Mouse (Mus musculus): ENCODE measurements around the gene Lrrfip1. TPM values are rescaled to one million over a fixed set of nuclear protein-coding genes. Genes with fewer than 3 reads are reported as not detected.

Gene Lrrfip1
- polyA plus RNA-seq, 1 experiment from 2014 or later = 33.9 TPM

DNA sequence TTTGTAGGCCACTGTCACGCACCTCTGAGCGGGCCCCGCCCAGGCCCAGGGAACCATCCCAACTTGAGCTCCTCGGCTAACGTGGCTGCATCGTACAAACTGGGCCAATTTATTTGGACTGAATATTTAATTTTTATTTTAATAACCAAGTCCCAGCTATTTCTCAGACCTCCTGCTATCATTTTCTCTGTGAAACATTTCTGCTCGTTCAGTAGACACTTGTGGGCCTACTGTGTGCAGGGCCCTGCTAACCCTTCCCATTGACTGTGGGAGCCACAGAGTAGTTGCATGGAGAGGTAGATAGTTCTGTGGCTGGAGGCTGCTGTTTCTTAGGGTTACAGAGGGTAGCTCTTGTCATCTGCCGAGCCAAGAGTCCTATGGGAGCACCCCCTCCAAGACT, 72.0 kb downstream of the Lrrfip1 start:
- Histone ChIP-seq H3K4me3 (no peak overlapping the region), H3K9ac (no peak overlapping the region), H3K27ac (no peak overlapping the region), H3K4me2 (no peak overlapping the region), H3K9me3 (no peaks in the 10 kb centered on the region), H3K36me3 (no peaks in the 10 kb centered on the region), H3K4me1 (peaks cover 28% of the 10 kb centered on the region), H3K27me3 (no peaks in the 10 kb centered on the region)
- WGBS = 92% methylated on average over 8 of the region's 8 CpGs
- no peak for ATAC-seq (ENCODE audit: insufficient number of reproducible peaks, insufficient read depth, low FRiP score, low TSS enrichment, low read depth)

DNA sequence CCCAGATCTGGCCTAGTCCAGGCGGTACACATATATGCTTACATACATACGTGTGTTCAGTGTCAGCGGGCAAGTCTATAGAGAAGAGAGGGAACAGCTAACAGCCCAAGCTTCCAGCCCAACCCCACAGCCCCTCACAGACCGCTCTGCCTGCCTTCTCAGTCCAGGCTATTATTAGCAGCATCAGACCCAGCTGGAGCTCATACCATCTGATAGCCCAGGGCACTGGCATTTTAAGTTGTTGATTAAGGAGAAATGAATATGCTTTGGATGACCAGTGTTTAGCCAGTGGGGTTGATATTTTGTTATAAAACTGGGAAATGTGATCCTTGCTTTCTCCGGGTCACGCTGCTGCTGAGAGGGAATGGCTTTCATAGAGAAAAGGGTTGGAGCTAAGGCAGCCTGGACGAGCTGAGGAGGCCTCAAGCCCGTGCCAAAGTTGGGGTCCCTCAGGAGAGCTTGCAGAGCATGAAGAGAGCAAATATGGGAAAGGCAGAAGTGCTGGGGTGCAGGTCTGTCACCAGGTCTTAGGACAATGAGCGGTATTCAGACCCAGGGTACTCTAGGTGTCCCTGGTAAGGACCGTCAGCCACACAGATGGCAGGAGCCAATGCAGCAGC, 73.2 kb downstream of the Lrrfip1 start:
- H3K4me1 ChIP-seq = peaks cover 35% of the 10 kb centered on the region
- H3K27ac ChIP-seq = peak overlapping the region; percentile 41; the same call in 1 of the 2 replicates
- H3K9ac ChIP-seq = 0 out of 2 replicates have a peak overlapping the region, but pooled peaks have one; percentile 12
- no peak overlapping the region for H3K4me3 ChIP-seq
- no peaks in the 10 kb centered on the region for H3K27me3 ChIP-seq
- no peak for ATAC-seq (ENCODE audit: insufficient number of reproducible peaks, insufficient read depth, low FRiP score, low TSS enrichment, low read depth)
- WGBS = 57% methylated on average over 10 of the region's 10 CpGs
- H3K4me2 ChIP-seq = no peak overlapping the region
- no peaks in the 10 kb centered on the region for H3K9me3 ChIP-seq
- H3K36me3 ChIP-seq = no peaks in the 10 kb centered on the region

DNA sequence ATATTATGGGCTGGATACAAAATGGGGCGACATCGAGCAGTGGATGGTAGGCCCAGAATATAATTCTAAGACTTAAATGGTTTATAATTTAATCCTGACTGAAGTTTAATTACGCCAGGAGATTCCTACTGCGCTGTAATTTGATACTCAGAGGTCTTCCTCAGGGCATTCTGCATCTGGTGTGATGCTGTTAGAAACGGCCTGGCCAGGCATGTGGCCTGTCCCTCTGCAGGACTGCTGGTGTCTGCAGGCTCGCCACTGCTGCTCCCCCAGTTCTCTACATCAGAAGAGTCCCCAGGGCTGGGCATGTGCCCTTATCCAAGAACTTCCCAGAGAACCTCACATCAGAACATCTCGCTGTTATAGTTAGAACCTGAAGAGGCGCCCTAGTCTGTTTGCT, 78.4 kb downstream of the Lrrfip1 start:
- no peaks in the 10 kb centered on the region for H3K27me3 ChIP-seq
- no peak overlapping the region for H3K9ac ChIP-seq
- 31% methylated on average over 8 of the region's 8 CpGs for WGBS
- H3K9me3 ChIP-seq = no peaks in the 10 kb centered on the region
- no peak overlapping the region for H3K4me3 ChIP-seq
- no peaks in the 10 kb centered on the region for H3K36me3 ChIP-seq
- no peak for ATAC-seq (ENCODE audit: insufficient number of reproducible peaks, insufficient read depth, low FRiP score, low TSS enrichment, low read depth)
- H3K4me2 ChIP-seq = no peak overlapping the region
- peaks cover 22% of the 10 kb centered on the region for H3K4me1 ChIP-seq
- H3K27ac ChIP-seq = peak overlapping the region; percentile 34

DNA sequence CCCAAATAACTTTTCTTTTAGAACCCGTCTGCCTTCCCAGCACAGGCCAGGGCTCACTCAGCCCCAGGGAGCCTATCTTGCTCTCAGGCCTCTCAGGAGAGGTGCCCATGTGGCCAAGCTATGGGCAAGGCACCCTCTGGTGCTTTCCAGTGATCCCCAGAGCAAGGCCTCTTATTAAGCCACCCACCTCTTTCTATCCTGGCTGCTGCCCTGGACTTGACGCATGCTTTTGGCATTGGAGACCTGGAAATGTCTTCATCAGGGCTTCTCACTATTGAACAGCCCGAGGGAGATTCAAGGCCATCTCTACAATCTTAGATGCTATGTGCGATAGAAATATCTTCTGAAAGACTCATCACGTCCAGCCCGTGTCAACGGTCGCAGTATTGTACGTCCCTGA, 78.9 kb downstream of the Lrrfip1 start:
- Histone ChIP-seq H3K27me3 (no peaks in the 10 kb centered on the region), H3K27ac (peak overlapping the region; percentile 34)
- 71% methylated on average over 9 of the region's 9 CpGs for WGBS

DNA sequence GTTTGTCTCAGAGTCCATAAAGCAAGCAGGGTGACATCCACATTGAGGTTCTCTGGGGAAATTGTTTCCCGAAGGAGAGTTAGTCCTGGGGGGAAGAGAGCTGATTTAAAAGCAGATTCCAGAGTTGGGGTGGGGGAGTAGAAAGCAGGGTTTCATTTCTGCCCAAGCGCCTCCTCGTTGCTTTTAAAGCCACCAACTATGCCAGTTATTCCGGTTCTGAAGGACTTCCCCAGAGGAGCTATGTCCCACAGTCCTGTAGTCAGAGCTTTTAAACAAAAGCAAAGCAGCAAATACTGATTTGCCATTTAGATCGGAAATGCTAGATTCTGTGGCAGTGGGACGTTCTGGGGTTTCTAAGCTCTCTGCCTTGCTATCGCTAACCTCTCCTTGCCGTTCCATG, 79.4 kb downstream of the Lrrfip1 start:
- Histone ChIP-seq H3K9me3 (no peaks in the 10 kb centered on the region), H3K4me3 (no peak overlapping the region), H3K9ac (no peak overlapping the region), H3K4me1 (peaks cover 21% of the 10 kb centered on the region), H3K27ac (peak overlapping the region; percentile 34), H3K27me3 (no peaks in the 10 kb centered on the region), H3K4me2 (no peak overlapping the region), H3K36me3 (no peaks in the 10 kb centered on the region)
- no peak for ATAC-seq (ENCODE audit: insufficient number of reproducible peaks, insufficient read depth, low FRiP score, low TSS enrichment, low read depth)
- 63% methylated on average over 8 of the region's 8 CpGs for WGBS

More for the DNA sequence above, 78.9 kb downstream of the Lrrfip1 start:
- H3K4me2 ChIP-seq = no peak overlapping the region
- H3K9ac ChIP-seq = no peak overlapping the region
- no peak overlapping the region for H3K4me3 ChIP-seq
- H3K4me1 ChIP-seq = peaks cover 21% of the 10 kb centered on the region
- no peaks in the 10 kb centered on the region for H3K9me3 ChIP-seq
- ATAC-seq (ENCODE audit: insufficient number of reproducible peaks, insufficient read depth, low FRiP score, low TSS enrichment, low read depth) = no peak
- H3K36me3 ChIP-seq = no peaks in the 10 kb centered on the region

DNA sequence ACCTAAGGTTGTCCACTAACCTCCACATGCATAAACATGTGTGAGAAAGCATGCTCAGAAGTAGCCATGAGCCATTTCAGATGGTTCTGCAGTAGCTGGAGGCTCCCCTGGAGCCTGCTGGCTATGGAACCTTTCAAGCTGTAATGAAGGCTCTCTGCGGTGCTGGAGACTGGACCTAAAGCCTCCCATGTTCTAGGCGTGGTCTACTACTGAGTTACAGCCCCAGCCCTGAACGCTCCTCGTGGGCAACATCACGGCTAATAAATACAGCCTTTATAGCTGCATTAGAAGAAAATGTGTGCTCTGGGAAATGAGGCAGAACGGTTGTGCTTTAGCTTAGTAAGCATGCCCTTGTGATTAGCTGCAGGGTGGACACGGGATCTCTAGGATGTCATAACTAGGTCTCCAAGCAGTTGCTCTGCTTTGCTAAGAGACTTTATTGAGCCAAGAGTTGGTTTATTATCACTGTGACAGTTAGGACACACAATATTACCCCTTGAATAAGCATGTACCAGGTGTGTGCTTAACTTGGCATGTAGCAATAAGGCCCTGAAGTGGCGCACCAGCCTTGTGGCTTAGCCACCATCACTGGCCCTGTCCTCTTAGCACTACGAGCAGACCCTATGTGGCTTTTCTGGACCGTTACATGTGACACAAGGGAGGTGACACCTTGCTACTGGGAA, 81.3 kb downstream of the Lrrfip1 start:
- H3K9me3 ChIP-seq = no peaks in the 10 kb centered on the region
- no peak overlapping the region for H3K9ac ChIP-seq
- no peak overlapping the region for H3K4me3 ChIP-seq
- H3K4me1 ChIP-seq = peaks cover 28% of the 10 kb centered on the region
- no peak overlapping the region for H3K4me2 ChIP-seq
- no peak overlapping the region for H3K27ac ChIP-seq
- no peaks in the 10 kb centered on the region for H3K27me3 ChIP-seq
- H3K36me3 ChIP-seq = no peaks in the 10 kb centered on the region
- 87% methylated on average over 10 of the region's 10 CpGs for WGBS
- ATAC-seq (ENCODE audit: insufficient number of reproducible peaks, insufficient read depth, low FRiP score, low TSS enrichment, low read depth) = no peak

DNA sequence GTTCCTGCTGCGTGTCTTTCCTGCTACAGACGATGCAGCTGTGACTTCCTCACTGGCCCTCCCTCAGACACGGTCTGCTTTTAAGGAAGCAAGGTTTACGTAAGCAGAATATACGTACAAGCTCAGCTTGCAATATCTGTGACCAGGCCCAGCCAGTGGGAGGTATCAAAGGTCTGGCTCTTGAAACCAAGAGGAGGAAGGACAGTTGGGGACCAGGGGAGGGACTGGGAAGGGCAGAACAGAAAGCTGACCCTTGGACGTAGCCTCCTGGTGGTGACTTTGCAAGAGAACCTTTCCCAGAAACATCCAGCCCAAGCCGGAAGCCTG, 81.8 kb downstream of the Lrrfip1 start:
- Histone ChIP-seq H3K9me3 (no peaks in the 10 kb centered on the region), H3K4me2 (no peak overlapping the region), H3K27me3 (no peaks in the 10 kb centered on the region), H3K9ac (no peak overlapping the region), H3K4me1 (peaks cover 32% of the 10 kb centered on the region), H3K4me3 (no peak overlapping the region), H3K36me3 (no peaks in the 10 kb centered on the region), H3K27ac (no peak overlapping the region)
- ATAC-seq (ENCODE audit: insufficient number of reproducible peaks, insufficient read depth, low FRiP score, low TSS enrichment, low read depth) = no peak
- 85% methylated on average over 7 of the region's 7 CpGs for WGBS

DNA sequence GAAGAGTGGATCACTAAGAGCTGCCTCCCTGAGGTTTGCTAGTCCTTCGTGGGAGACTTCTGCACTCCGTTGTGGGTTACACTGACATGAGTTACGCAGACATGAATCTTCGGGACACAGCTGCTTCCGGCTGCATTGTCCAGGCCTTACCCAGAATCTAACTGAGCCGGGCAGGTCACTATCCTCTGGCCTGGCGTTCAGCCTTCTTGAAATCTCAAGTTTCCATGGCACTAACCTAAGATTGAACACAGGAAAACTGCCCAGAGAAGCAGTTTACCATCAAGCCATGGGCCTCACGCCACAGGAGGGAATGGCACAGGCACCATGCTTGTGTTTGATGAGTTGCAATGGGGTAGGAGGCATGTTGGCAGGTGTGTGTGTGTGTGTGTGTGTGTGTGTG, 85.8 kb downstream of the Lrrfip1 start:
- no peak overlapping the region for H3K4me2 ChIP-seq
- 93% methylated on average over 8 of the region's 8 CpGs for WGBS
- H3K4me1 ChIP-seq = peaks cover 34% of the 10 kb centered on the region
- no peak for ATAC-seq (ENCODE audit: insufficient number of reproducible peaks, insufficient read depth, low FRiP score, low TSS enrichment, low read depth)
- no peaks in the 10 kb centered on the region for H3K9me3 ChIP-seq
- H3K27me3 ChIP-seq = no peaks in the 10 kb centered on the region
- H3K36me3 ChIP-seq = no peaks in the 10 kb centered on the region
- H3K27ac ChIP-seq = no peak overlapping the region
- no peak overlapping the region for H3K9ac ChIP-seq
- no peak overlapping the region for H3K4me3 ChIP-seq

DNA sequence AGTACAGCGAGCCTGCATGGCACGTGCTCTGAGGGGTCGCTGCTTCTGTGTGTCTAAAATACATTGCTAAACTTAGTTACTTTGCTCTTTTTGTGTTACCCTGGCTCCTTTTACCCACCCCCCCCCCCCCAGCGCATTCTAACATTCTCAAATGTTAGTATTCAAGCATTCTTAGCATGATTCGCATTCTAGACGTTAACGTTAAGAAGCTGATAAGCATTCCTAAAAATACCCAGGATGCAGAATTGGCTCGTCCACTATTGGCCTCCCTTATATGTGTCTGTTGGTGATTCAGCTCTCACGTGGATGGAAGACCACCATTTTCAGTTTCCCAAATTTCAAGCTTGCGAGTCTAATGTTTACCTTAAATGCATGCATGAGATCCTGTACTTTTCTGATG, 86.5 kb downstream of the Lrrfip1 start:
- no peaks in the 10 kb centered on the region for H3K27me3 ChIP-seq
- H3K27ac ChIP-seq = 0 out of 2 replicates have a peak overlapping the region, but pooled peaks have one; percentile 18
- 64% methylated on average over 10 of the region's 10 CpGs for WGBS

DNA sequence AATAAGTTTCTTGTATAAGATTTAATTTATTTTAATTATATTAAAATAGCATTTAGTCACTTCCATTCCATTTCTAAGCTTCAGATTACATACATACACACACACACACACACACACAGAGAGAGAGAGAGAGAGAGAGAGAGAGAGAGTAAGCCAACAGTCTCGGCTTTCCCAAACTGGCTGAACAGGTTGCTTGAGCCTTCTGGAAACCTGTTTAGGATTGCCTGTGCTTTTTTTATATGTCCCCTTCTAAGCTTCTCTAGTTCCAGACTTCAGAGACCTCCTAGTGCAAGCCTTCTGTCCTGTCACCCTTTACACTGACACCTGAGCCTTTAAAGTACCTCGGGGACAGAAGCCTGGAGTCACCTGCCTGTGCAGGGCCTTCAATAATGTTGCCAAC, 87.1 kb downstream of the Lrrfip1 start:
- ATAC-seq (ENCODE audit: insufficient number of reproducible peaks, insufficient read depth, low FRiP score, low TSS enrichment, low read depth) = 0 out of 2 replicates have a peak, but pooled peaks have one; percentile 35
- Histone ChIP-seq H3K4me2 (no peak overlapping the region), H3K27me3 (no peaks in the 10 kb centered on the region), H3K9ac (no peak overlapping the region), H3K36me3 (no peaks in the 10 kb centered on the region), H3K27ac (peak overlapping the region; percentile 68), H3K4me1 (peaks cover 34% of the 10 kb centered on the region), H3K4me3 (no peak overlapping the region), H3K9me3 (no peaks in the 10 kb centered on the region)
- 31% methylated on average over 2 of the region's 2 CpGs for WGBS

More for the DNA sequence above, 86.5 kb downstream of the Lrrfip1 start:
- no peak overlapping the region for H3K4me2 ChIP-seq
- H3K4me3 ChIP-seq = no peak overlapping the region
- no peak for ATAC-seq (ENCODE audit: insufficient number of reproducible peaks, insufficient read depth, low FRiP score, low TSS enrichment, low read depth)
- H3K9ac ChIP-seq = no peak overlapping the region
- H3K9me3 ChIP-seq = no peaks in the 10 kb centered on the region
- peaks cover 34% of the 10 kb centered on the region for H3K4me1 ChIP-seq
- no peaks in the 10 kb centered on the region for H3K36me3 ChIP-seq

DNA sequence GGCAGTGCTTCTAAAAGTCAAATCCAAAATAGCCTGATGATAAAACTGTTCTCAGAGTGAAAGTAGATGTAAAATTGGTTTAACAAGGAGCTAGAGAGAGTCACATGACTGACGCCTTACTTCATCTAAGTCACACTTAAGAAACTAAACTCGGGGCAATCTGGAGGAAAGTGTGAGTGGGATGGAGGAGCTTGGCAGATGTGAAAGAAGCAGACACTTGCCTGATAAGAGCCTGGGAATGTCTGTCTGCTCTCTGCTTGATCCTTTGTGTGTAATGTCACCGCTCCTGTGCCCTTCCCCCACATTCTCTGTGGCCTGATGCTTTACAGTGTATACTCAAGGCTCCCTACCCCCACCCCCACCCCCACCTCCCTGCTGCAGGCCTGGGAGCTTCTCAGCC, 87.8 kb downstream of the Lrrfip1 start:
- ATAC-seq (ENCODE audit: insufficient number of reproducible peaks, insufficient read depth, low FRiP score, low TSS enrichment, low read depth) = no peak
- H3K4me2 ChIP-seq = no peak overlapping the region
- WGBS = 37% methylated on average over 3 of the region's 3 CpGs
- peak overlapping the region; percentile 68 for H3K27ac ChIP-seq
- H3K36me3 ChIP-seq = no peaks in the 10 kb centered on the region
- no peak overlapping the region for H3K4me3 ChIP-seq
- H3K27me3 ChIP-seq = no peaks in the 10 kb centered on the region
- H3K4me1 ChIP-seq = peaks cover 34% of the 10 kb centered on the region
- H3K9me3 ChIP-seq = no peaks in the 10 kb centered on the region
- no peak overlapping the region for H3K9ac ChIP-seq

DNA sequence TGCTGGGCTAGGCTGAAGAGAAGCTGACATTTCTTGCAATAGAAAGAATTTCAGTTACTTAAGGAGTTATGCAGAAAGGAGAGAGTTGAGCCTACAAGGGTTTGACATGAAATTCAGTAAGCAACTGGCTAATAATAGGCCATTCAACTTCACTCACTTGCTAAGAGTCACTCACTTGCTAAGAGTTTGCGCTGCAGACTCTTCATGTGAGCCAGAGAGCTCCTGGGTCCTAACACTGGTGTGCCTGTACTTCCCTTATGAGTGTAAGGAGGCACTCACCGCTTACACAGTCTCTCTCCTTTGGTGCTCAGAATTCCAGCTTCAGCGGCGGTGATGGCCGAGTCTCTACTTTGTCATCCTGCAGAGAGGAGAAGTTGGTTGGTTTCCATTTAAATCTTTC, 88.2 kb downstream of the Lrrfip1 start:
- H3K4me1 ChIP-seq = peaks cover 34% of the 10 kb centered on the region
- no peak overlapping the region for H3K9ac ChIP-seq
- H3K36me3 ChIP-seq = no peaks in the 10 kb centered on the region
- peak overlapping the region; percentile 68 for H3K27ac ChIP-seq
- ATAC-seq (ENCODE audit: insufficient number of reproducible peaks, insufficient read depth, low FRiP score, low TSS enrichment, low read depth) = no peak
- no peak overlapping the region for H3K4me2 ChIP-seq
- H3K4me3 ChIP-seq = no peak overlapping the region
- no peaks in the 10 kb centered on the region for H3K27me3 ChIP-seq
- H3K9me3 ChIP-seq = no peaks in the 10 kb centered on the region
- WGBS = 82% methylated on average over 5 of the region's 5 CpGs

Measured in embryonic facial prominence, embryonic 13.5 days (tissue).